Mouse (Mus musculus) cerebellum, postnatal 25 days (tissue): ENCODE results near the gene Pdik1l.

Experiments
- DNase-seq, 2 experiments: peaks; one replicate each; pipeline ENCODE4 v3.0.0; 2021; ENCODE audit warnings: mixed read lengths in 2 of 2

Gene Pdik1l

GRCm38 (mm10) chr4:134257198-134258009 lies 30.3 kb downstream of the Pdik1l start:
- DNase-seq = no peak

DNA sequence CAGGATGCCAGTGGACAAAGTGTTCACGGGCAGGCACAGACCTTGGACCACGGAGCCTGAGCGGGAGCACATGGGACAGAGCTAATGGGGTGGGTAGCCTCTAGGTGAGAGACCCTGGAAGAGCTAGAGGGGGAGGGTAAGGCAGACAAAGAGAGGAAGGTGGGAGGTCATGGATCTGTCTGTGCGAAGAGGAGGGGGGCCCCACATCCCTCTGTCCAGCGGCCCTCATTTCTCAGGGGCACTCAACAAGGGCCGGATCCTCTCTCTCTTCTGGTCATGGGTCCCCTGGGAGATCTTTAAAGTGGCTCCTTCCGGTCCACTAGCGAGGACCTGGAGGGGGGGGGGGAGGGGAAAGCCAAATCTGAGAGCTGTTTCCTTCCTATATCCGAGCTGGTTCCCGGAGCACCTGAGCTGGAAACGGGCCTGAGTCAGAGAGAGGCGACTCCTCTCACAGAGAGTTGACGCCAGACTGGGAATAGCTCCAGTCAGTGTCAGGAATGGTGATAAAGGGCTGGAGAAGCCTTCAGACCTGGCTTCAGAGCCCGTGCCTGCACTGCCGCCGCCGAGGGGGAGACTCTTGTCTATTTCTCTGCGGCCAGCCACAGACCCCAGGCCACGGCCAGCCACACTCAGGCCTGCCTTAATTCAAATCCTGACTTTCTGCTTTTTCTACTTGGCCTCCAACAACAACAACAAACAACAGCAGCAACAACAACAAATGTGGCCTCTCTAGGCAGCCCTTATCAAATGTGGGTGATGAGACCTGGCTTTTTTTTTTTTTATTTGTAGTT lies 31.1 kb downstream of the Pdik1l start:
- no peak for DNase-seq

- DNase-seq = no peak
Observed at GRCm38 (mm10) chr4:134255854-134256253, 31.8 kb downstream of the Pdik1l start.

DNA sequence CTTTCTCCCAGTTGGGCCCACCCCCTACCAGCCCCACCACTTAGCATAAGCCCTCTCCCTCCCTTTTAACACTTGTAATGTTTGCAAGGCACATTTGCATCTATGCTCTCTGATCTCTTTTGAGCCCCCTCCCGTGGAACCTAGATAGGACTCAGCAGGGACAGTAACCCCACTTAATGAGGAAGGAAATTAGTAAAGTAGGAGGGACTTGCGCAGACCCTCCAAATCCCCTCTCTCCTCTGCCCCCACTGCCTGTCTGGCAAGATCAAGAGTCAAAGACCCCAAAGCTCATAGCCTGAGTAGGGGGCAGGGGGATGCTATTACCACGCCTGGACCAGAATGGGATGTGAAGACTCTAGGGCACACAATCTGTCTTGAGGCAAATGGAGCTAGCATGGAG lies 32.9 kb downstream of the Pdik1l start:
- DNase-seq = no peak

- DNase-seq = no peak
Observed at GRCm38 (mm10) chr4:134253722-134254324, 33.9 kb downstream of the Pdik1l start, which contains the start of gene Grrp1. Gene Grrp1 (minus strand): TSS chr4:134254106.

GRCm38 (mm10) chr4:134252911-134253721 lies 34.6 kb downstream of the Pdik1l start:
- DNase-seq = no peak

- DNase-seq = no peak
Observed at GRCm38 (mm10) chr4:134252131-134252910, 35.4 kb downstream of the Pdik1l start.

DNA sequence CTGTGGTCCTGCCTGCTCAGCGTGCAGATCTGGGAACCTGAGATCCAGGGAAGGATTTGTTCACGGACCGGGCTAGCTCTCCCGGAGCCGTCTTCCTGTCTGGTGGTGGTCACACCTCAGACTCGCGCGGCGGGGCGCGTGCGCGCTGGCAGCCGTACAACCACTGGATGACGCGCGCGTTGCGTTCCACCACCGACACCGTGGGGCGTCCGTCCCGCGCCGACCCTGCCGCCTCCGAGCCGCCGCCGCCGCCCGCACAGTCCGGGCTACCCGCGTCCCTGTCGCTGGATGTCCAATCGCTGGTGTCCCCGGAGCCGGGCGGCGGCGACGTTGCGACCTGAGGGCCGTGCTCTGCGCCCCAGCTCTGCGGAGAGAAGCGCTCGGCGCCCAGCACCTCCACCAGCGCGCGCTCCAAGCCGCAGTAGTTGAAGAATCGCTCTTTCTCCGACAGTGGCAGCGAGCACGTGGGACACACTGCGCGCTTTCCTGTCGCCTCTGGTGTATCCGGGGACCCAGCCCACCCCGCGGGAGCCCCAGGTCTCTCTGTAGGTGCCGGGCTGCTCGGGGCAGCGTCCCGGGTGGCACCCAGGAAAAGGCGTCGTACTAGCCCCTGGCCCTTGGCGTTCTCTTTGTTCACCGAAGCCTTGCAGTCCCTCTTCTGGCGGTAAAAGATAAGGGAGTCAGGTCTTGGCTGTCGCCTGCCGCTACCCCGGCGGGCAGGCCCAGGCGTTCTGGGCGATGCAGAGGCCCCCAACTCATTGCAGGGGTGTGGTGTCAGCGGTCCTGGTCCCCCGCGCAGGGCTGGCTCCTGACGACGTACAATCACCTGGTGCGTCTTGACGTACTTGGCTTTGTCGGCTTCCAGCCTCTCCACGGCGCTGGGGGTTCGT lies 36.2 kb downstream of the Pdik1l start:
- DNase-seq = peak; percentile 52 to 58

DNA sequence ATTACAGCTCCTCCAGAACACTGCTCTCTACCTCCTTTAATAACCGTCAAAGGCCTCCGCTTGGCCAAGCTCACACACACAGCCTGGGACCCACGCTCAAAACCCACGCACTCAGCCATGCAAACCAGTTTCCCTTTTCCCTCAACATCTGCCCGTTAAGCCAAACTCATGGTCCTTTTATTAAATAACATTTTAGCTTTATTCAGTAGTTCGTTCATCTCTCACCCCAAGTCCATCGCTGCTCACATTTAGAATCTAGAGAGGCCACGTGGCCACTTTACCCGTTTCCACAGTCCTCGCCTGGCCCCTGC lies 36.8 kb downstream of the Pdik1l start:
- no peak for DNase-seq

DNA sequence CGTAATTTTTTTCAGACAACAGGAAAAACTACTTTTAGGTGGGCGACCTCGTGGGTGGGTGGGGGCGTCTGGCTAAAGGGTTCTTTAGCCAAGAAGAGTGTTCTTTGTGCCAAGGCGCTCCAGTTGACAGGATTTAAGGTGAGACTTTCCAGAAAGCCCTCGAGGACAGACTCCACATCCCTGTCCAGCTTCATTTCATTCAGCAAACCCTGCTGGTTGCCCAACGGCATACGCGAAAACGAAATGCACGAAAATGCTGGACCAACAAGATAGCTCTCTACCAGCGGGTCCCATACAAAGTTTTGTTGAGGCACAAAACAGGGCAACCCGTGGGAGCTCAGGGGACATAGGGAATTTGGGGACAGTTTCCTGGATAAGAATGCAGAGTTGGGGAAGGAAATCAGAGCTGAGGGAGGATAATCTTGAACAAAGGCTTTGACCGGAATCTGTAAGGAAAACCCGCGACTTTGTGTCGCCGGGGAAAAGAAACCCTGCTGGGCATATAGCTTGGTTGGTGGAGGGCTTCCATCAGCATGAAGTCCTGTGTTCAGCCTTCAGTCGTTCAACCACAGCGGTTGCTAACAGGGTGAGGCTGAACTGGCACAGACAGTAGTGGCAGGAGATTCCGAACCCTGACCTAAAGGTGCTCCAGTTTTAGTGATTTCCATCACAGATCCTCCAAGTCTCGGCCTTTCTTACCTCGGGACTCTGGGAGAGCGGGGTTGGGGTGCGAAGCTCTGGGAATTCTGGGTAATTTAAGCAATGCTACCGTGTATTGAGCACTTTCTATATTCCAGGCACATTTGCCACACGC lies 37.4 kb downstream of the Pdik1l start:
- DNase-seq = no peak

GRCm38 (mm10) chr4:134249651-134250050 lies 38.0 kb downstream of the Pdik1l start:
- peak; percentile 74 to 84 for DNase-seq

DNA sequence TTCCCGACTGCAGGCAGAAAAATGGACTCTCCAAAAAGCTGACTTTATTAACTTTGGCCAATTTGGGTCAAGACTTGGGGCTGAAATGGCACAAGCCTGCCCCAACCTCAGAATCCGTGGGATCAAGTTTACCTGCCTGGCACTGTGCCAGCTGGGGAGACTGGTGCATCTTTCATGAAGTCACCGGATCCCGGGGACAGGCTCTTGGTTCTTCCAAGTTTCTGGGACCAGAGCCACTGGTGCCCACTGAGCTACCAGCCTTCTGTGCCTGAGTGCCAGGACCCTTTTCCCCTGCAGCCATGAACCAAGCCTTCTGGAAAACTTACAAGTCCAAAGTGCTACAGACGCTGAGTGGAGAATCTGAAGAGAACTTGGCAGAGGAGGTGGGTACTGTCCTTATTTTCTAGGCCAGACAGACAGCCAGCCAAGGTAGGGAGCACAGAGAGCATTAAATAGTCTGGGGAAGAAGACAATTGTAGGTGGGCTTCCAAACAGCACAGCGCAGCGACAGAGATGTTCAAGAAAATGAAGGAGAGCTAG lies 40.9 kb downstream of the Pdik1l start, which contains the start of gene Gm30191:
Gene Gm30191 (plus strand): TSS at position 217 of the 540 bp plus-strand sequence.
- DNase-seq = peak; percentile 26 to 45

DNA sequence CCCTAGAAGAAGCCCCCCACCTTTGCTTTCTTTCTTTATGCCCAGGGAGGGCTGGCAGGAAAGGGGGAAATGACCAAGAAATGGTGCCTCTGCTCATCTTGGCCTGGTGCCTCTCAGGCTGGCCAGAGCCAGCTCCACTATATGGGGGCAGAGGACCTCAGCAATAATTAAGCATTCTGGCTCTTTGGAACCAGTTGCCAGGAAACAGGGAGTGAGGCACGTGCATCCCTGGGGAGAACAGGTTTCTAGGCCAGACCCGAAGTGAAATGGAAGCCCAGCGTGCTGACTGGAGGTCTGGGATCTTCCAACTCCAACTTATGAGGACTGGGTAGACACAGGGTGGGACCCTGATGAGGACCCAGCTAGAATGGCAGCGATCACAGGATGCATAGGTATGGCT lies 41.4 kb downstream of the Pdik1l start:
- no peak for DNase-seq

GRCm38 (mm10) chr4:134245148-134245843 lies 42.4 kb downstream of the Pdik1l start, which contains the start of gene Zfp593:
Gene Zfp593 (minus strand): TSS chr4:134245592.
- peak; percentile 96 to 98 for DNase-seq

DNA sequence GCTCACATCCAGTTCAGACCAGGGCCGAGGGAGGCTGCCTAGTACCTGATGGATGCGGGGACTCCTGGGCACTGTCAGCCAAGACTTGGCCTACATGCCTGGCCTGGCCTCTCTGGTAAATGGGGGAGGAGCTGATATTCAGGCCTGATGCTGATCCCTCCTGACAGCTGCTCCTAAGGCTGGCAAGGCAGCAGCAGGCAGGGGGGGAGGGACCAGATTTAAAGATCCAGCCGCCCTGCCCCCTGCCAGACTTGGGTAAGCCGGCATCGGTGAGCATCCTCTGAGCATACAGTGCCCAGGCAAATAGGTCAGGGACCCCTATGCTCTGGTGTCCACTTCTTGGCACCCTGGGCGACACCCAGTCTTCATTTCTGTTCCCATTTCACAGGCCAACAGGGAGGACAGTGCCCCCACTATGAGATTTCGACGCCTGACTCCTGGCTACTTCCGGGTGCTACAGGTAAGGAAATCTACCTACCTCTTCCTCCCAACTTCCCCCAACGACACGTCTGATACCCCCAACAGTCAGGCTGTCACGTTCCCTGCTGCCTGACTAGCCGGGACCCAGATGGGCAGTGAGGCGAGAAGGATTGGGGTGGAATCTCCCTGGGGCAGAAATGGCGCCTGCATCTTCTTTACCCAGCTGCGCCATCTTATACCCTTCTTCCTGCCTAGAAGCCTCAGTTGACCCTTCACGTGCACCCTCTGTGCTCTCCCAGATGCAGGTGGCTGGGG lies 44.0 kb downstream of the Pdik1l start, which contains the start of gene E130218I03Rik:
Gene E130218I03Rik (plus strand): TSS at position 147 of the 735 bp plus-strand sequence.
- DNase-seq = no peak

DNA sequence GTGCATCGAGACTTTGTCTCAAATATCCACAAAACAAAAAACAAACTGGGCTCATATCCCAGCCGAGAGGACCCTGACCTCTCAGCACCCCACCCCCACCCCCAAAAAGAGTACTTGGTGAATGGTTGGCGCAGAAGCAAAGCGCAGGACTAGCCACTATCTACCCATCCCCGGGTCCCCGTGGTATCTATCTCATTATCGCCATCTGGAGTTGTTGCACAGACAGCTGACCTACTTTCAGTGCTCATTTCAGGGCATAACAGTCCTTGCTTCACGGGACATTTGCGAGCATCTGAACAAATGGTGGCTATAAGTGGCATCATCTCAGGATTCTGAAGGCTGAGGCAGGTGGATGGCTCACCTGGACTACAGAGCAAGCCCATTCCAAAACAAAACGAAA lies 49.0 kb downstream of the Pdik1l start:
- DNase-seq = peak in 1 of 2 experiments; percentile 30

- DNase-seq = peak; percentile 76 to 89
Observed at GRCm38 (mm10) chr4:134238279-134238651, 49.4 kb downstream of the Pdik1l start, which contains the start of gene Cnksr1. Gene Cnksr1 (minus strand): TSS chr4:134238399.
